Mouse (Mus musculus) stomach, postnatal 0 days (tissue): ENCODE measurements around the gene Fut9. TPM values are rescaled to one million over a fixed set of nuclear protein-coding genes. Genes with fewer than 3 reads are reported as not detected.

ENCODE experiments used
- ATAC-seq: fragments of 200-750 bp; cut with Nextera tagmentation; 2 replicates; pipeline ENCODE4 v1.8.0; 2017; ENCODE audit not compliant: low FRiP score, low TSS enrichment
- DNase-seq: peaks from one replicate; pipeline ENCODE4 v3.0.0-alpha.2; 2016; ENCODE audit warnings: low spot score
- H3K27ac ChIP-seq: fragments of 300-500 bp; sonication (generic); replicated peaks from 2 replicates; pipeline ENCODE4 v1.5.1; 2014; ENCODE audit warnings: mild to moderate bottlenecking, control low read depth
- H3K27me3 ChIP-seq: fragments of 300-500 bp; sonication (generic); 2 replicates; pipeline ENCODE4 v1.6.1; 2014; ENCODE audit warnings: low read length; ENCODE audit not compliant: control insufficient read depth, insufficient read depth
- H3K36me3 ChIP-seq: fragments of 300-500 bp; sonication (generic); 2 replicates; pipeline ENCODE4 v1.6.1; 2014; ENCODE audit warnings: low read length, mixed read lengths; ENCODE audit not compliant: control insufficient read depth, insufficient read depth
- H3K4me1 ChIP-seq: fragments of 300-500 bp; sonication (generic); replicated peaks from 2 replicates; pipeline ENCODE4 v1.6.1; 2014; ENCODE audit warnings: antibody characterized with exemption; ENCODE audit not compliant: control insufficient read depth, insufficient read depth
- H3K4me2 ChIP-seq: fragments of 300-500 bp; sonication (generic); replicated peaks from 2 replicates; pipeline ENCODE4 v1.6.1; 2014; ENCODE audit warnings: low read depth, mild to moderate bottlenecking, control low read depth, moderate library complexity
- H3K4me3 ChIP-seq: fragments of 300-500 bp; sonication (generic); 2 replicates; pipeline ENCODE4 v1.5.1; 2014; ENCODE audit warnings: low read depth, low read length, control low read depth
- H3K9ac ChIP-seq: fragments of 300-500 bp; sonication (generic); 2 replicates; pipeline ENCODE4 v1.6.1; 2014; ENCODE audit warnings: mild to moderate bottlenecking, low read length, control low read depth, mixed read lengths
- H3K9me3 ChIP-seq: fragments of 300-500 bp; sonication (generic); 2 replicates; pipeline ENCODE4 v1.6.1; 2016; ENCODE audit warnings: low read length; ENCODE audit not compliant: control insufficient read depth
- CTCF ChIP-seq: IDR thresholded peaks from 2 replicates; pipeline ENCODE4 v1.5.1; 2016; ENCODE audit warnings: antibody characterized with exemption, low read depth, mild to moderate bottlenecking, moderate library complexity
- EP300 ChIP-seq: optimal IDR thresholded peaks from 2 replicates; pipeline ENCODE3; 2016; ENCODE audit warnings: antibody characterized with exemption
- WGBS: fragments of 180-500 bp; shearing (Covaris S2); extraction: QIAGEN DNeasy Blood & Tissue Kit; methylation state at CpG from one replicate; pipeline ENCODE4 v1.1.7; 2014; 5-methylcytosine and 5-hydroxymethylcytosine counted together
- polyA plus RNA-seq: library from polyadenylated mRNA; unstranded; fragments of >200 nt; fragmentation: Nextera tagmentation; extraction: Ambion mirVana; gene quantifications from 2 replicates; pipeline ENCODE4 v1.2.1, GENCODE M21; 2015

The Fut9 gene
- polyA plus RNA-seq: 0.62 and 0.87 TPM in 2 replicates

DNA sequence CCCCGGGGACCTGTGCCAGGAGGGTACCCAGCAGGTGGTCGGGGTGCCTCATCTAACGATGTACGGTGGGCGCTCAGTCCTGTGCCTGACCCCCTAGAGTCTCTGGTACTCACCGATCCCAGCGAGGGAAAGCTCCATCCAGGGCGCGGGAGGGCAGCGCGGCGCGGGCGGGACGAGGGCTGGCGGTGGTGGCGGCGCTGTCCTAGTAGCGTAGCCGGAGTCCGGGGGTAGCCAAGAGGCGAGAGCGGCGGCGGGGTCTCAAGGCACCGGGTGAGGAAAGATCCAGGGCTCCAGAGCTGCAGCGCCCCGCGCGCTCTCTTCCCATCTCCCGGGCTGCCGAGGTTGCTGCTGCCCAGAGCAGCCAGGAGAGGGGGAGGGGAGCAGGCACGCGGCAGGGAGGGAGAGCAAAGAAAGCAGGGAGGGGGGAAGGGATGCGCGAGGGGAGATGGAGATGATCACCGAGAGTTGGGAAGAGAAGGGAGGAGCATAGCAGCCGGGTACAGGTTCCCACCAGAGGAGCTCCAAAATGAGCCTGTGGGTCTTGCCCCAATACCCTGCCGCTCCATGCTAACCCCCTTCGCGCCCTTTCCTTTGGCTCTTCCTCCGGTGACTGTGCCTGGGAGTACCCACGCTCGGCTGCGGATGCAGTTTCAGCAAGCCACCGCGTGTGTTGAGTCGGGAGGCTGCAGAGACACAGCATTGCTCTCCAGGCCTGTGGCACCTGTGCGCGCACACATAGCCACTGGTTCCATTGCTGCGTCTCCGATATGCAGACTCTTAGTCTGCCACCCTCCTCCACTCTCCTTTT, at the start of gene Fut9:
TSS of gene Fut9 (minus strand) at position 769 of the 808 bp plus-strand sequence.
- no peaks in the 10 kb centered on the region for H3K36me3 ChIP-seq
- H3K27me3 ChIP-seq: no peaks in the 10 kb centered on the region
- no peak within 1 kb of the TSS for H3K27ac ChIP-seq
- H3K4me1 ChIP-seq: no peaks in the 10 kb centered on the region
- H3K4me3 ChIP-seq: peak within 1 kb of the TSS; percentile 44
- under 1% methylated on average over 47 of the region's 52 CpGs for WGBS
- peak within 1 kb of the TSS; percentile 73 for H3K4me2 ChIP-seq
- ATAC-seq: peak; percentile 47
- no peaks in the 10 kb centered on the region for H3K9me3 ChIP-seq
- DNase-seq: peak; percentile 43
- TF ChIP-seq CTCF (no peak), EP300 (no peak)
- H3K9ac ChIP-seq: no peak within 1 kb of the TSS

DNA sequence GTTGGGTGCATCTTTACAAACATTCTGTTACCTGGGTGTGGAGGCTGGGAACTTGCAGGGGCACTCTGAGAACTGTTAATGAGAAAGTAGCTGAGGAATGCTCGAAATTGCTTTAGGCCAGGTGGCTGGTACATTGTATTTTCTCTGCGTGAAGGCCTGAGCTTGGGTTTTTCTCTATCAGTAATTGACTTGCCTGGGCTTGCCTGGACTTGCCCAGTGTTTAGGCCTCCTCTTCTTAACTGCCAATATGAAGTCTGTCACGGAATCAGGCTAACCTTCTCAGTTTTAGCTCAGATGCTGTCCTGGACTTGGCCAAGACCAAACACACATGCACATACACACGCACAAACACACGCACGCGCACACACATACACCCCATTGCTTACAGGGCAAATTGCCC, 15.7 kb upstream of the Fut9 start:
- no peak overlapping the region for H3K27ac ChIP-seq
- H3K4me2 ChIP-seq: no peak overlapping the region
- ATAC-seq (no peak), DNase-seq (no peak)
- H3K9ac ChIP-seq: no peak overlapping the region
- no peaks in the 10 kb centered on the region for H3K27me3 ChIP-seq
- H3K36me3 ChIP-seq: no peaks in the 10 kb centered on the region
- TF ChIP-seq EP300 (no peak), CTCF (no peak)
- H3K9me3 ChIP-seq: no peaks in the 10 kb centered on the region
- no peak overlapping the region for H3K4me3 ChIP-seq
- H3K4me1 ChIP-seq: no peaks in the 10 kb centered on the region
- 83% methylated on average over 7 of the region's 7 CpGs for WGBS

DNA sequence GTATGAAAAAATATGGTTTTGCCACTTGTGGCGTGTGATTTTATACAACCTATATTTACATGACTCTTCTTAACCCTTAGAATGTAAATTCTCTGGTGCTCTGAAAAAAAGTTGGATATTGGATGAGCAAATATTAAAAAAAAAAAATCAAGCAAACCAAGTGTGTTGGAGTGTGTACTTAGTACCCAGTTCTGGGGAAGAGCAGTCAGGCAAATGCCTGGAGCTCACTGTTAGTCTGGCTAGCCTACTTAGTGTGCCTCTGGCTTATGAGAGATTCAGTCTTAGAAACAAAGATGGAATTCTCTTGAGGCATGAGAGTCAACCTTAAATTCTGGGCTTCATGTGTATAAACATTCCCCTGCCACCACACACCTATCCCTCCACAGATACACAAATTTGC, 13.3 kb upstream of the Fut9 start:
- H3K27me3 ChIP-seq: no peaks in the 10 kb centered on the region
- no peaks in the 10 kb centered on the region for H3K4me1 ChIP-seq
- ATAC-seq (no peak), DNase-seq (no peak)
- no peak overlapping the region for H3K4me3 ChIP-seq
- H3K4me2 ChIP-seq: no peak overlapping the region
- TF ChIP-seq EP300 (no peak), CTCF (no peak)
- H3K9ac ChIP-seq: no peak overlapping the region
- no peaks in the 10 kb centered on the region for H3K9me3 ChIP-seq
- WGBS: 52% methylated on average over 1 of the region's 1 CpGs
- H3K27ac ChIP-seq: no peak overlapping the region
- no peaks in the 10 kb centered on the region for H3K36me3 ChIP-seq

DNA sequence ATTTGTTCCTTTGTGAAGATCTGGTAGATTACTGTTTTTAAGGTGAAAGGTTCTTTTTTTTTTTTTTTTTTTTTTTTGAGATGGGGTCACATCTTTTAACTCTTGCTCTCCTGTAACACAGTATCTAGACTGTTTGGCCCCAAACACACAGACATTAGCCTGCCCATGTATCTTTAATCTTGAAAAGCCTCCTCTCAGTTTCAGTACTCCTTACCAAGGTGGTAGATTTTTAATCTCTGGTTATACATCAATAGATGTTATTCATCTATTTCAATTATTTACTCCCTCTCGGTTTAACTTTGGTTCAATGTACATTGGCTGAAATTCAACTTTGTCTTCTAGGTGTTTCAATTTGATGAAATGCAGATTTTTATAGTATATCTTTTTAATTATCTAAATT, 10.0 kb upstream of the Fut9 start:
- Histone ChIP-seq H3K4me3 (no peak overlapping the region), H3K27ac (no peak overlapping the region), H3K4me2 (no peak overlapping the region), H3K4me1 (no peaks in the 10 kb centered on the region), H3K9ac (no peak overlapping the region), H3K36me3 (no peaks in the 10 kb centered on the region), H3K9me3 (no peaks in the 10 kb centered on the region), H3K27me3 (no peaks in the 10 kb centered on the region)
- ATAC-seq (no peak), DNase-seq (no peak)
- WGBS: 64% methylated on average over 1 of the region's 1 CpGs
- TF ChIP-seq EP300 (no peak), CTCF (no peak)

DNA sequence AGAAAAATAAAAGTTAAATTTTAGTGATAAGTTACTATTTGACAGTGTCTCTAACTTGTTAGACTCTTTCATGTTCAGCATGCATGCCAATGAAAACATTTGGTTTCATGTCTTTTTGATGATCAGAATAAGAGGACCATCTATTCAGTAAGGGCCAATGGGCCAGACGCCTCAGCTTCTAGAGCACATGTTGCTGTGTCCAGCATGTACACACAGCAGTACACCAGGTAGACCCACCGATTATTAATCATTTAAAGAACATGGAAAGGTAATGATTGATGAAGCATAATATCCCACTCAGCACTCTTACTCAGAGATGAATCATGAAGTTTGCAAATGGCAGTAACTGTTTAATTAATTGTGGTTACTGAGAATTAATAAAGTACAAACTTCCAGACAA, 1.7 kb upstream of the Fut9 start:
- no peak overlapping the region for H3K27ac ChIP-seq
- H3K9ac ChIP-seq: no peak overlapping the region
- no peaks in the 10 kb centered on the region for H3K36me3 ChIP-seq
- no peak overlapping the region for H3K4me2 ChIP-seq
- H3K27me3 ChIP-seq: no peaks in the 10 kb centered on the region
- H3K9me3 ChIP-seq: no peaks in the 10 kb centered on the region
- ATAC-seq: no peak
- no peak overlapping the region for H3K4me3 ChIP-seq
- H3K4me1 ChIP-seq: no peaks in the 10 kb centered on the region
- 82% methylated on average over 2 of the region's 2 CpGs for WGBS
- TF ChIP-seq EP300 (no peak), CTCF (no peak)
- DNase-seq: no peak

DNA sequence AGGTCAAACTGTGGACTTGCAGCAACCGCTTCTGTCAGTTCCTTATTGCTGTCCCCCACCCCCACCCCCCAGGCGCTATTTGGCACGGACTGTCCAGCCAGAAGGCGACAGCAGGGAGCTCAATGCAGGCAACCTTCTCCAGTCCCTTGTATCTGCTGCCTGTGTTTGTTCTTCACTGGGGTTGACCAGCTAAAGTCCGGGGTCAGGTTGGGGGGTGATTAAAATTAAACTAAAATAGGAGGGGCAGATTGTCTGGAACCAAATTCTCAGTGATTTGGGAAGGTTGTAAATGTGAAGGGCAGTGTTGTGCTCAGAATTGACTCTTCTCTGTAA, 206 bp upstream of the Fut9 start:
- no peak for DNase-seq
- Histone ChIP-seq H3K36me3 (no peaks in the 10 kb centered on the region), H3K4me3 (peak overlapping the region; percentile 44), H3K4me1 (no peaks in the 10 kb centered on the region), H3K9me3 (no peaks in the 10 kb centered on the region), H3K27ac (no peak overlapping the region), H3K27me3 (no peaks in the 10 kb centered on the region), H3K9ac (no peak overlapping the region), H3K4me2 (peak overlapping the region; percentile 73)
- 5% methylated on average over 5 of the region's 5 CpGs for WGBS
- ATAC-seq: no peak
- no peak for TF ChIP-seq EP300
- no peak for TF ChIP-seq CTCF
